Mouse (Mus musculus) spleen, adult 18-20 months (tissue): ENCODE measurements at regions not wholly inside any gene's neighbourhood (a gene's known extent, or its start where the extent isn't known, plus 50 kb on each side); places are given as distances from the start of the nearest gene placed in this dataset.
"Not testable (repeated sequence)": the region's sequence is repeated elsewhere in the genome, so short reads cannot be mapped to it uniquely, and the experiment has no call there.

ENCODE experiments used
- DNase-seq, 2 experiments: peaks; one replicate each; pipeline ENCODE4 v3.0.0; 2022; ENCODE audit warnings: mixed read lengths in 2 of 2

DNA sequence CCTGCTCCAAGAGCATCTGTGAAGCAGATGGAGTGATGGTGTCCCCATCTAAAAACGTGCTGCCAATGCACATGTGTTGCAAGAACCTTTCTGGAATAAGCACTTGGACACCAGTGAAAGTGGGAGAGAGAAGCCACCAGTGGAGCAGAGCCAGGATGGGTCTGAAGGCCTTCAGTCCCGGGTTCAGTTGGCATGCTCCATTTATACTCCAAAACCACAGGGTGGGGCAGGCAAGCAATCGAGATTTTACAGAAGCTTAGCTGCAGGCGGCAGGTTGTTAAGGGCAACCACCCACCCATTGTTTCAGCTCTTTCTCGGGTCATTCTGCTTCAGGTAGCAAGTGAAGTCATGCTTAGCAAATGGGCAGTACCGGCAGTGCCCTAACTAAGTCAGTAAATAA is 51.8 kb upstream of the Sv2b start:
- DNase-seq: no peak

DNA sequence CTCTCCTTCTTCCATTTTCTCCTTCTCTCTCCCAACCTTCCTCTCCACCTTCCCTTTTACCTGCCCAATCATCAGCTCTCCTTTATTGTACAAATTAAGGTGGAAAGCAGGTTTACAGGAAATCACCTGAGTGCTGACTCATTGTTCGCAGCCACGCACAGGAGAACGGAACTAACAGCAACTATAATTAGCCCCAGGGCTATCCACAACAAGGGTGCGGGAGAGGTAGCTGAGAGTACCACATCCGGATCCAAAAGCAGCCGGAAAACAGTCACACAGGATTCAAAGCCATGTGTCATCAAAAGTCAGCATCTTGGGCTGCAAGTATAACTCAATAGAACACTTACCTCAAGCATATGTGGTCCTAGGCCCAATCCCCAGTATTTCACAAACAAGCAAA is 53.5 kb upstream of the Sv2b start:
- no peak for DNase-seq

DNA sequence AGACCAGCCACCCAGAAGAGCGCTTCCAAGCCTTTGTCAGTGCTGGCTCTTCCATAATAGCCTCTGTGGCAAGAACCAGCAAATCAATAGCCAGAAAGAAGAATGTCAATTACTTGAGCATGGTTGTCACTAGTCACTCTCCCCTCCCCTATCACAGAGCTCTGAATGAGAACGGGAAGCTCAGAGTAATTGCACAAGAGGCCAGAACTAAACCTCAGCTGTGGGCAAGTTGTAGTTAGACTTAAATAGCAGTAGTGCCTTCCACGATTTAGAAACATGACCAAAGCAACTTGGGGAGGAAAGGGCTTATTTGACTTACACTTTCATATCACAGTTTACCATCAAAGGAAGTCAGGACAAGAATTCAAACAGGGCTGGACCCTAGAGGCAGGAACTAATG is 56.4 kb upstream of the Sv2b start:
- DNase-seq: no peak

DNA sequence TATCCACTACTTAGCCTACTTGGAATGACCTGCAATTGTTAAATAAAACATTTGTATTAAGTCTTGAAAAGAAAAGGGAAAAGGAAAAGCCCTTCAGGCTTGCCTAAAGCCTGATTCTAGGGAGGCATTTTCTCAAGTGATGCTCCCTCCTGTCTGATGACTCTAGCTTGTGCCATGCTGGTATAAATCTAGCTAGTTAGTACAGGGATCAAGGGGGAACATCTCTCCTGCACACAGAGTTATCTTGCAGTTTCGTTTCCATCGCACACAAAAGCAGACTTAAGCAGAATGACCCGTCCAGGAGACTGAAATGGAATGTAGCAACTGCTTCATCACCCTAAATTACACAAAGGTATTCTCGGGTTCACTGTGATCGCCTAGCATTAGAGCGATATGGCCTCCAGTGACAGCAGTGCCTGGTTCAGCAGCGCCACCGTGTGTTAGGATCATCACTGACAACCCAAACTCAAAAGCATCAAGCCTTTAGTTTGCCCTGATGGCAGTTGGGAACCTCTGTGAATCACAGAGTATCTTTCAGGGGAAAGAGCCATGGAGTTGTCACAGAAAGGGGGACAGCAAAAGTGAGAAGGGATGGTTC is 57.3 kb upstream of the Sv2b start:
- DNase-seq: peak; percentile 61 to 83

DNA sequence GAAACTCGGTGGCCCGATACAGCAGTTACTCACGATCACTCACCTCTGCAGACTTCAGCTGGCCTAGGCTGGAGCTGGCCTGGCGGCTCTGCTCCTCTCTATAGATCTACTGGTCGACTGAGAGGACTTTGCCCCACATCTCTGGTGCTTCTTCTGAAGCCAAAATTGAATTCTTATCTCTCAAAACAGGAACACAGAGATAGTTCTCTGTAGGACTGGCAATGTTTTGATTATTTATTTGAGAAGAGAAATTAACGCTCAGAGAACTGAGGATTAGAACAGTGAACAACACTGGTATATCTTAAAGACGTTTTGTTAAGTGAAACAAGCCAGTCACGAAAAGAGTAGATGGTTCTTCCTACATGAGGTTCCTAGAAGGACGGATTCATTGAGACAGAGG is 59.3 kb upstream of the Sv2b start:
- no peak for DNase-seq

DNA sequence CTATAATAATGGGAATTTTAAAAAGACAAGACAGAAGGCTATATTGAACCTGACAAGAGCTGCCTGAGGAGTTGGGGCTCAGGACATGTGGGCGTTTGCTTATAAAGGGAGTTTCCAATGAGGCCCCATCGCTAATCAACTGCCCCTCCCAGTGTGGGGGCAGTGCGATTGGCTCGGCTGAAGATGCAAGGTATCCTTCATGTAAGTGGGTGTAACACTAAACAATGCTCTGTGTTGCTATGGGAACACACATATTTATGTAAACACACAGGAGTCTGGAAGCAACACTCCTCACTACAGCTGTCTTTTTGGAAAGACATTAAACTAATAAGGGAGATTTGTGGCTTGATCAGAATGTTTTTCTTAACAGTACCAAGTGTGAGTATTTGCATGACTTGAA is 60.3 kb upstream of the Sv2b start:
- no peak for DNase-seq

DNA sequence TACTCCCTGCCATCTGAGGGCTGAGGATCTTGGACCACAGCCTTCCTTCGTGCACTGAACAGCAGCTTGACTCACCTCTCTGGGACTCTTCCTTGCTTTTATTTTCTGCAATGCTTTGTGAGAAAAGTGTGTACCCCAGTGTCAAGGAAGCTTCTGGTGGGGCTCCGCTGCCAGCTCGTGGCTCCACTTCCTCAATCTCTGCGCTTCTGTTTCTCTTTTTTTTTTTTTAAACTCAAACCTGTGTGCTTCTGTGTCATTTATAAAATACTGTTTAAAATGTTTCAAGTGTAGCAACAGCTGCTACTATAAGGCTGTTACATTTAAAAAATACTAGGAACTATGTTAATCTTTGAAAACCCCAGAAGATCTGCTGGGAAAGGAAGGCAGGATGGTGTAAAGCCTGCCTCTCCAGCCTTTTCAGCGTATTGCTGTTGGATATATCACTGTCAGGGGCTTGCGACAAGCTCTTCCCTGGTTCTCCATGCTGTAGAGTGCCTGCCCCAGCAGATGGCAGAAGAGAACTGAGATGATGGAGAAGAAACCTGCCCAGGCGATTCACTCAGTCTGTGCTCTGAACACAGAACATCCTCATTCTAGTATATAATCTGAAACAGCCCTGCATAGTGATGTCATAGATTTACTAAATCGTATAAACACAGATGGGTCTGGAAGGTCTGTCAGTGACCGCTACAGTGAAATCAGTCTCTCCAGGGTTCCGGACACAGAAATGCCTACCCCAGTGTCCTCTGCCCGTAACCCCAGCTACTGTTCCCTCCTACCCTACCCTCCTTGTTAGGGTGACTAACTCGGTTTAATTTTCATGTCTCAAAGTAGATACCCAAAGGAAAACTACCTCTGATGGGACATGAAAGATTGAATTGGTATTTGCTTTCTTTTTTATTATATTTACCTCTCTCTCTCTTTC is 61.8 kb upstream of the Sv2b start:
- peak; percentile 62 to 78 for DNase-seq

DNA sequence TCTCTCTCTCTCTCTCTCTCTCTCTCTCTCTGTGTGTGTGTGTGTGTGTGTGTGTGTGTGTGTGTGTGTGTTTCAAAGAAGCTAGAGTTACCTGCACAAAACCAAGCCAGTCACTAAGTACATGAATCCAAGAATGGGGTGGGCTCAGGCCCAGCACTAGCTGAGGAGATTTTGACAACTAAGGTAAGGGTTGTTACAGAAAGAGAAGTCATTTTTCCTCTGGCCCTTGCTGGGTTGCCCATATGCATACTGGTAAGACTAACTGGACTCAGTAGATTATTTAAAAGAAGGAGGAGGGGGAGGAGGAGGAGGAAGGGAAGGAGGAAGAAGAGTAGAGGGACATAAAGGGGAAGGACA is 62.4 kb upstream of the Sv2b start:
- no peak for DNase-seq

DNA sequence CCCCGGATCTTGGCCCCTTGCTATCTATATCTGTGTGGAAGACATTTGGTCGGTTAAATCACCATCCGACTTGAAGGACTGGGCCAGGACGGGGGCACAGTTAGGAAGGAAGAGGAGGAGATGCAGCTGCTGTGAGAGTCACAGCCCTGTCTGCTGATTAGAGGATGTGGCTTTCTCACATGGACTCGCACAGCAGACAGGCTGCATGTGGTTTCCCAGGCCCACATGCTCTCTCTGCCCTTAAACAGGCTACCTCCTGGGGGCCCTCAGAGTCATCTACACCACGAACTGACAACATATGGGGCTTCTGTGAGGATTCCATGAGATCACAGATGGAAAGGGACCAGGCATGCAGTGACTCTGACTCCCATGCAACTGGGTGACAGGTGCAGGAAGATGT is 62.9 kb upstream of the Sv2b start:
- DNase-seq: peak; percentile 42 to 54

DNA sequence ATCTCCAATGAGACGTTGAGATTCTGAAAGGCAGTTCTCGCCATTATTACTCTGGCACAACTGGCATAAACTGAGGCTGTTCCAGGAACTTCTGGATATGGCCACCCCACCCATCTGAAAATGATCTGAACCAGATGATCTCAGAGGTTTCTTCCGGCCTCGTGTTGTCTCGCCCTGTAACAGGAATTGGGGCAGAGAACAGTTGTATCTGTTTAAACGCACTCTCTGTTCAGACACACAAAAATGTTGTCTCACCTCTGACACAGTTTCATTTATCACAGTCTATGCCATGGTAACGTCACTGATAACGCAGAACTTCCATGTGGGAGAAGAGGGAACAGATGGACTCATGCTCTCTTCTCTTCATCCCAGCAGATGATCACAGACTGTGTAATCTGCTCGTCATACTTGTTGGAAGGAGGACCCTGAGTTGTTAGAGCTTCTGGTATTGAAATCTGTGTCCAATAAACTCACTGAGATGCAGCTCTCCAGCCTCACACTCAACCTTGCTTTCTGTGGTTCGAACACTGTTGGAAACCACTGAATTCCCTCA is 63.9 kb upstream of the Sv2b start:
- no peak for DNase-seq

DNA sequence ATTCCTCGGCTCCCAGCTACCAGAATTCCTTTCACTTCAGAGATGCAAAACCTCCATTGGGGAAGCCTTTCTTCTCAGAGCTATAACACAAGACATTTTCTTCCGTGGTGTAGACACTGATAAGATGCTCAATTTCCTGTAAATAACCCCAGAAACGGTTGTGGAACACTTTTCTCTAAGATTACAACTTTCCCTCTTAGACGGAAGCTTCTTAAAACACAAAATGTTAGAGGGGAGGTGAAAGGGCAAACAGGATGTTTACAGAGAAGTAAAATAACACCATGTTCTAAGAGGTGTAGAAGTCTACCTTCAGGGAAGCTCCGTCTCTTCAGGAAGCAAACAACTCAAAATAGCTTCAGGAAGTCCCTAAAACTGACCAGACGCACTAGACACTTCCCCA is 65.4 kb upstream of the Sv2b start:
- no peak for DNase-seq

DNA sequence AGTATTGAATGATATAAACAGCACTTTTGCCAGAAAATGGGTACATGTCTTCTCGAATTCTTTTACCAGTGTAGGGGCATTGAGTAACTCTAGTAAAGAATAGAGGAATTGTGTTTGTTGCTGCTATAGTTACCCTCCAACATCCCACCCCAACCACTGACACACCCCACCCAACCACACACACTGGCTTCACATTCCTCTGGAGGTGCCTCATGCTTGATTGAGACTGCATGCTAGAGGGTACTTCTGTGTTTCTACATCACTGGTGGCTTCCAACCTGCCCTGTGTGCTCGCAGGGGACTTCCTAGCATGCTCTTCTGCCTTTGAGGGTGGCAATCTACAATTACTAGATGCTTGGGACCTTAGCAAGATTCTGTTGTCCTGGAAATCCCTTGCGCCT is 70.5 kb upstream of the Sv2b start:
- DNase-seq: no peak

DNA sequence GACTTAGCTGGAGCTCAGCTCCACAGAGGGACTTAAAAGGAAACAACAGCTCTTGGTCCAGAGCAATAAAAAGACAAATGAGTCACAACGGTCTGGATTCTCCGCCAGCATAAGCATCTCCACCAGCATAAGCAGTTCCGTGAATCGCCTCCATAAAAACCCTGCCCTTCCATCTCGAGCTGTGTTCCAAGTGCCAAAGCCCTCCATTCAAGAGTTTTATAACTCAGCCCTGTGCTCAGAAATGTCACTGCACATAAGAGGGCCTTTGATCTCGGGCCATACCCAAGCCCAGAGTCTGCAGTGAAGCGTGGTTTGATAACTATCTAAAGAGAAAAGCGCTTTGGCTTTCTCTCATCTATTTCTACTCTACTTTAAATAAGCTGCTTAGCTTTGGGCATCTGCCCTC is 70.8 kb upstream of the Akap13 start:
- DNase-seq: no peak

DNA sequence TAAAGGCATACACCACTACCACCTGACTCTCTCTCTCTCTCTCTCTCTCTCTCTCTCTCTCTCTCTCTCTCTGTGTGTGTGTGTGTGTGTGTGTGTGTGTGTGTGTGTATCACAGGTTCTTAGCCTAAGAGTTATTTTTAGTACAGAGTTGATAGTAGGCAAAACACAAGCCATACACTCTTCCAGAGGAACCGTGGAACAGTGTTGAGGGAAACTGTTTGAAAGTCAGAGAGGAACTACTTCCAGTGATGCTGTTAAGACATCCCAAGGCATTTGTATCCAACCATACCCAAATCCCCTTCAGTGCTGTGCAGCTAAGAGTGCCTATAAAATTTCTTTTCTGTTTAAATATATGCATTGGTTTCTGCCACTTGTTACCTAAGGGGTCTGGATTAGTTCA is 68.3 kb upstream of the Akap13 start:
- DNase-seq: no peak

DNA sequence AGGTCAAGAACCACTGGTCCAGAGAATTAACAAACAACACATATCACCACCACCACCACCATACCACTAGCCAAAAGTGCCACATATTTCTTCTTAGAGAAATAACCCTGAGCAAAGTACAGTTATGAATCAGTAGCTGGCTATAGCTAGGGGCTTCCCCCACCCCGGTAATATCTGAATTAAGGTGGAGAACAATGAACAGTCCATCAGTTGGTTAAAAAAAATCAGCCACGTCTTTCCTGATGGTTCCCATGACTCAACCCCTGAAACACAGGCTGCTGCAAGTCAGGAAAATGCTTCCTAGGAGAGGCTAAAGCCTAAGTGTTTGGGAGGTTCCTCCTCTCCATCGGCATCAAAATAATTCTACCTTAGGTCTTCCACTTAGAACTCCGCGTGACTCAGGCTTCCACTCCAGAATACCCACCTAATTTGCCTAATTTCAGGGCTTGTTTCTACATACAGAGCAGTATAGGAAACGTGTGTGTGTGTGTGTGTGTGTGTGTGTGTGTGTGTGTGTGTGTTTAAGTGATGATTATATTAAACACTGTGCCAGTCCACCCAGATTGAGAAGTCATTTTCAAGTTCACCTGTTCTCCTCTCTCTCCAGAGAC is 67.4 kb upstream of the Akap13 start:
- no peak for DNase-seq

DNA sequence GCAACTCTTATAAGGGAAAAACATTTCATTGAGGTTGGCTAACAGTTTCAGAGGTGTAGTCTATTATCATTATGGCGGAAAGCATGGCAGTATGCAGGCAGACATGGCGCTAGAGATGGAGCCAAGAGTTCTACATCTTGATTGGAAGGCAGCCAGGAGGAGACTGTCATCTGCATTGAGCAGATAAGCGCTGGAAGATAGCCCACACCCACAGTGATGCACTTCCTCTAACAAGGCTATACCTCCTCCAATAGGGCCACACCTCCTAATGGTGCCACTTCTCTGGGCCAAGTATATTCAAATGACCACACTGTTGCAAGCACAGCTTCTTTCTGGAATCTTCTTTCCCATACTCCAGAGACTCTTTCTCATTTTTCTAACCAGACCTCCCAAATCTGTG is 65.2 kb upstream of the Akap13 start:
- DNase-seq: no peak

DNA sequence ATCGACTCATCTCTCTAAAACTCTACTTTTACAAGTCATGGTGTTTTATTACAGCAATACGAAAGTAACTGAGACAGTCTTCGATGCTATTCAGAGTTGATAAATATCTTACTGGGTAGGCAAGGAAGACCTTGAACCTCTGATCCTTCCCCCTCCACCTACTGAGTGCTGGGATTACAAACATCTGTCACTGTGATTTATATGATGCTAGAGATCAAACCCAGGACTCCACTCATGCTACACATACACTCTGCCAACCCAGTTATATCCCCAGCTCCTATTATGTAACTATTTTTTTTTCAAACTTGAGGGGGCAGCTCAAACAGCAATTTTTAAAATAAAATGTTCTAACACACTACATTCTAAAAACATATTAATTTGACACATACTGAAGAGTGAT is 62.6 kb upstream of the Akap13 start:
- DNase-seq: no peak

DNA sequence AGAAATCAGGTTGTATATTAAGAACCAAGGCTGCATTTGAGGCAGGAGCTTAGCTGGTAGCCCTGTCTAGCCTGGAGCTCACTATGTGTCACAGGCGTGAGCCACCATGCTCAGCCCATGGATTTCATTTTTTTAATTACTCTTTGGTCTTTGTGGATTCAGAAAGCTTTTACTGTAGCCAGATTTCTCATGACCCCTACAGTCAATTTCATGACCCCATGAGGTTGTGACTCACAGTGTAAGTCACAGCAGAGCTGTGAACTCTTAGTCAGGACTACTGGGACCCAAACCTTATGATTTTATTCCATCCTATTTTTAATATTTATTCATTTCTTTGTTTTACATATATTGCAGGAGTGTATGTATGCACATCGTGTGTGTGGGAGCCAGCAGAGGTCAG is 61.9 kb upstream of the Akap13 start:
- DNase-seq: no peak

DNA sequence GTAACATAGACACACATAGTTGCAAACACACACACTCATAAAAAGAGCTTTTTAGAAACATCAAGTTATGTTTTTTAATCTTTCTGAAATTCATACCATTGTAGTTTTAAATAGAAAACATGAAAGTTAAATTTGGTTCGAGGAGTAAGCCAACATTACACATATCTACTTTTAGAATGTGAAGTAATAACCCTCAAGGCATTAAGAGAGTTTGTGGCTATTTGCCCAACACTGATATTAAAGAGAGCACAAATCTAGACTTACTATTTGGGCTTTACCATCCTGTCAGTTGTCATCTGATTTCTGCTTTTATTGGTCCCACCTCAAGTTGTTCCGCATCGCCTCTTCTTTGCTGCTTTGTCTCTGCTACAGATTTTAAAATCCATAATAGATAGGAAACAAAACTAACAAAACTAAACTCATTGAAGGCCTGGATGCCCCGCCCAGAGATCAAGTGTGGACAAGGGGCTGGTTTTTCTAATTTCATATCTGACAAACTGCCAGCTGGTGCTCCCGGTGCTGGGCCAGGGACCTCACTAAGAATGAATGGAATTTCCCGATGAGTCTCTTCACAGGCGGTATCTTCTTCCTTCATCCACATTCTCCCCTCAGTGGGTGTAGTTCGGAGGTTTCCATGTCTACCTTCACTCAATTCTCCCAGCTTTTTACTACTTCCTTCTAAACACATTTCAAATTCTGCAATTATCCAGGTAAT is 60.3 kb upstream of the Akap13 start:
- DNase-seq: no peak

DNA sequence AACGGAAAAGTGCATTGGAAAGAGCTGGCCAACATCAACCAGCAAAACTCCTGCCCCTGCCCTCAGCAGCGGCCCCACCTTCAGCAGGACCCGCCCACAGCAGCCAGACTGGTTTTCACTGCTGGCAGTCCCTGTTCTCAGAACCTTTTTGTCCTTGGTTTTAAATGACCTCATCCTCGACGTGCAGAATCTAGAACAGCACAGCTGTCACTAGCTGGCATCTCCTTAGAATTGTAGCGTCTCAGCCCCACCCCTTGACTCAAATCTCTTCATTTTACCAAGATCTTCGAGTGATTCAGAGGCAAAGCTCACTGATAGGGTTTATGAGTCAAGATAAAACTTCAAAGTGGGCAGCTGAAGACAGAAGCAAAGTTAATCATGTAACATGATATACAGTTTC is 57.8 kb upstream of the Akap13 start:
- DNase-seq: no peak

DNA sequence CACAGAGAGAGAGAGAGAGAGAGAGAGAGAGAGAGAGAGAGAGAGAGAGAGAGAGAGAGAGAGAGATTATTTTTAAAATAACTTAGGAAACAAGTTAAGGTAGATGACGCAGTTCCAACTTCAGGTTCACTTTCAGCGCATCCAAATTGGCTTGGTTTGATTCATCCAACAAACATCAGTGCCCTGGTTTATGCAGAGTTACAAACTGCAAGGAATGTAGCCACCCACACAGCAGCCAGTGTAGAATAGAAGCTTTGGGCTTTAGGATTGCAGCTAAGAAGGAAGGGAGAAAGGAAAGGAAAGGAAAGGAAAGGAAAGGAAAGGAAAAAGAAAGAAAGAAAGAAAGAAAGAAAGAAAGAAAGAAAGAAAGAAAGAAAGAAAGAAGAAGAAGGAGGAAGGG is 56.9 kb upstream of the Akap13 start:
- DNase-seq: not testable (repeated sequence)

DNA sequence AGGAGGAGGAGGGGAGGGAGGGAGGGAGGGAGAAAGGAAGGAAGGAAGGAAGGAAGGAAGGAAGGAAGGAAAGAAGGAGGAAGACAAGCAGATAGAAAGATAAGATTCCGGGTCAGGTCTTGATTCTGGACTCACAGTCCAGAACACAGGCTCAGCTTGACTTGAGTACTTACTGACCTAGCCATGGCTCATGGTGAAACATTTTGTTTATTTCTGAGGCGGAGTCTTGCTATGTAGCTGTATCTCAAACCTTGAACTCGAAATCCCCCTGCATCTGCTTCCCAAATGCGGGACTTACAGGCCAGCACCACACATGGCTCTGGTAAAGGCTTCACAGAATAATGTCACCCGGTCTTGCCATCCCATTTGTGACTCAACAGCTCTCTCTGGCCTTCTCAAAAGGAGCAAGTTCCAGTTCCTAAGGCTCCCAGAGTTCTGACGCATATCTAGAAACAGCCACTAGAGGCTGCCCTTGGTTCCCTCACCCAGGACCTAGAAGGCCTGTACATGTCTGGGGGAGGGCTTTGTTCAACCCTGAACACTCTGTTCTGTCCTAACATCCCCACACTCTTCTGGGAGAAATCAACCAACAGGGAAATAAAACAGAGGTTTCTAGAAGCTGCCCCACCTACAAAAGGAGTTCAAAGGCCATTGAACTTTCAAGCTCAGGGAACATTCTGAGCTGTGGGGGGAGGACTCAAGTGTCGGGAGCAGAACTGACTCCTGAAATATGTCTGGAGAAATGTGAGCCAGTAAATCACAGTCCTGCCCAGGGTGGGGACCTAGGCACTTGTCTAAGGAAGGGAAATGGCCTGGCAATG is 56.2 kb upstream of the Akap13 start:
- peak; percentile 20 to 35 for DNase-seq
